Mouse (Mus musculus) G1E (cell line): ENCODE measurements at regions not wholly inside any gene's neighbourhood (a gene's known extent, or its start where the extent isn't known, plus 50 kb on each side); places are given as distances from the start of the nearest gene placed in this dataset.

Source experiments
- ATAC-seq: 2 replicates; pipeline ENCODE4 v1.8.0; 2016; ENCODE audit warnings: mild to moderate bottlenecking; ENCODE audit not compliant: insufficient number of reproducible peaks, poor library complexity, low FRiP score, severe bottlenecking; ENCODE audit errors: extremely low read depth
- DNase-seq: peaks from one replicate; pipeline ENCODE4 v3.0.0; 2012; ENCODE audit warnings: low spot score
- H3K27me3 ChIP-seq: 2 replicates; pipeline ENCODE4 v1.6.1; 2012; ENCODE audit warnings: mild to moderate bottlenecking, low read length, inconsistent platforms; ENCODE audit not compliant: insufficient read depth
- H3K36me3 ChIP-seq: replicated peaks from 2 replicates; pipeline ENCODE3; 2012; ENCODE audit warnings: mild to moderate bottlenecking, inconsistent platforms
- H3K4me1 ChIP-seq: 2 replicates; pipeline ENCODE4 v1.6.1; 2012; ENCODE audit warnings: low read depth, low read length, inconsistent platforms, mixed read lengths; ENCODE audit not compliant: insufficient read depth
- H3K4me3 ChIP-seq: 2 replicates; pipeline ENCODE4 v1.5.1; 2012; ENCODE audit warnings: low read depth, mild to moderate bottlenecking, inconsistent platforms, low read length, moderate library complexity, mixed read lengths
- H3K9me3 ChIP-seq: replicated peaks from 2 replicates; pipeline ENCODE4 v1.6.1; 2012; ENCODE audit warnings: inconsistent platforms
- CTCF ChIP-seq: IDR thresholded peaks from 2 replicates; pipeline ENCODE4 v1.5.1; 2012; ENCODE audit warnings: low read depth, low read length, inconsistent platforms, mixed read lengths
- GATA1 ChIP-seq: IDR thresholded peaks from 2 replicates; pipeline ENCODE4 v1.6.1; 2012; ENCODE audit warnings: borderline replicate concordance, low read length, inconsistent platforms, mixed read lengths
- GATA2 ChIP-seq: IDR thresholded peaks from 2 replicates; pipeline ENCODE4 v1.6.1; 2012; ENCODE audit warnings: low read depth, low read length, inconsistent platforms, borderline replicate concordance
- POLR2AphosphoS5 ChIP-seq: IDR thresholded peaks from 2 replicates; pipeline ENCODE4 v1.6.1; 2012; ENCODE audit warnings: low read depth, low read length, inconsistent platforms; ENCODE audit not compliant: insufficient replicate concordance
- TAL1 ChIP-seq: conservative IDR thresholded peaks from 2 replicates; pipeline ENCODE4 v1.6.1; 2012; ENCODE audit warnings: low read depth, low read length, inconsistent platforms, mixed read lengths

GRCm38 (mm10) chr19:15830385-15830784 is 116.8 kb downstream of the Psat1 start:
- TF ChIP-seq TAL1: no peak
- no peaks in the 10 kb centered on the region for H3K9me3 ChIP-seq
- no peak for DNase-seq
- no peaks in the 10 kb centered on the region for H3K27me3 ChIP-seq
- no peak for ATAC-seq
- peaks cover 19% of the 10 kb centered on the region for H3K4me1 ChIP-seq
- no peaks in the 10 kb centered on the region for H3K36me3 ChIP-seq
- H3K4me3 ChIP-seq: no peak overlapping the region

GRCm38 (mm10) chr19:15829158-15829557 is 118.0 kb downstream of the Psat1 start:
- H3K4me1 ChIP-seq: peaks cover 21% of the 10 kb centered on the region
- no peak overlapping the region for H3K4me3 ChIP-seq
- H3K9me3 ChIP-seq: no peaks in the 10 kb centered on the region
- ATAC-seq: no peak
- H3K27me3 ChIP-seq: no peaks in the 10 kb centered on the region
- H3K36me3 ChIP-seq: no peaks in the 10 kb centered on the region
- no peak for DNase-seq
- TF ChIP-seq POLR2AphosphoS5 (no peak), CTCF (no peak), GATA1 (no peak), TAL1 (no peak), GATA2 (no peak)

- ATAC-seq (no peak), DNase-seq (no peak)
- no peaks in the 10 kb centered on the region for H3K27me3 ChIP-seq
- no peak overlapping the region for H3K4me3 ChIP-seq
- no peaks in the 10 kb centered on the region for H3K9me3 ChIP-seq
- no peak for TF ChIP-seq POLR2AphosphoS5
- no peak for TF ChIP-seq GATA1
- no peak for TF ChIP-seq GATA2
- no peak for TF ChIP-seq CTCF
- peaks cover 30% of the 10 kb centered on the region for H3K4me1 ChIP-seq
- no peaks in the 10 kb centered on the region for H3K36me3 ChIP-seq
Observed at GRCm38 (mm10) chr19:15827990-15828705, 119.0 kb downstream of the Psat1 start.

GRCm38 (mm10) chr19:15827120-15827989 is 119.8 kb downstream of the Psat1 start:
- DNase-seq: no peak
- ATAC-seq: no peak
- Histone ChIP-seq H3K27me3 (no peaks in the 10 kb centered on the region), H3K36me3 (no peaks in the 10 kb centered on the region), H3K4me1 (peaks cover 30% of the 10 kb centered on the region), H3K9me3 (no peaks in the 10 kb centered on the region), H3K4me3 (no peak overlapping the region)
- TF ChIP-seq POLR2AphosphoS5 (no peak), GATA2 (no peak), CTCF (no peak), TAL1 (no peak), GATA1 (no peak)

- TF ChIP-seq GATA2 (no peak), CTCF (no peak), TAL1 (no peak), GATA1 (no peak), POLR2AphosphoS5 (no peak)
- DNase-seq: no peak
- H3K27me3 ChIP-seq: no peaks in the 10 kb centered on the region
- H3K4me1 ChIP-seq: peaks cover 30% of the 10 kb centered on the region
- H3K4me3 ChIP-seq: peak overlapping the region; percentile 30; the same call in 1 of the 2 replicates
- H3K9me3 ChIP-seq: no peaks in the 10 kb centered on the region
- no peaks in the 10 kb centered on the region for H3K36me3 ChIP-seq
- 0 out of 2 replicates have a peak, but pooled peaks have one; percentile 15 for ATAC-seq
Observed at GRCm38 (mm10) chr19:15823688-15824371, 123.3 kb downstream of the Psat1 start.

- DNase-seq (no peak), ATAC-seq (no peak)
- Histone ChIP-seq H3K36me3 (no peaks in the 10 kb centered on the region), H3K4me1 (peaks cover 24% of the 10 kb centered on the region), H3K9me3 (no peaks in the 10 kb centered on the region), H3K4me3 (no peak overlapping the region), H3K27me3 (no peaks in the 10 kb centered on the region)
- TF ChIP-seq GATA1: no peak
- TF ChIP-seq TAL1: no peak
- no peak for TF ChIP-seq CTCF
- no peak for TF ChIP-seq POLR2AphosphoS5
- TF ChIP-seq GATA2: no peak
Observed at GRCm38 (mm10) chr19:15820020-15820419, 127.1 kb downstream of the Psat1 start.
